Mouse (Mus musculus) midbrain, embryonic 16.5 days (tissue): ENCODE data around the gene Gimap1. TPM values are rescaled to one million over a fixed set of nuclear protein-coding genes. Genes with fewer than 3 reads are reported as not detected.

Source experiments
- ATAC-seq: fragments of 200-750 bp; cut with Nextera tagmentation; 2 replicates; pipeline ENCODE4 v1.8.0; 2017; ENCODE audit warnings: moderate TSS enrichment
- H3K27ac ChIP-seq: fragments of 300-500 bp; sonication (generic); 2 replicates; pipeline ENCODE4 v1.5.1; 2014; ENCODE audit warnings: mild to moderate bottlenecking, low read length, mixed read lengths
- H3K27me3 ChIP-seq: fragments of 300-500 bp; sonication (generic); 2 replicates; pipeline ENCODE4 v1.6.1; 2014; ENCODE audit warnings: low read depth, low read length, mixed read lengths; ENCODE audit not compliant: control insufficient read depth, insufficient read depth
- H3K36me3 ChIP-seq: fragments of 300-500 bp; sonication (generic); 2 replicates; pipeline ENCODE4 v1.6.1; 2014; ENCODE audit warnings: mild to moderate bottlenecking, low read length, moderate library complexity, mixed read lengths; ENCODE audit not compliant: control insufficient read depth, insufficient read depth
- H3K4me1 ChIP-seq: fragments of 300-500 bp; sonication (generic); 2 replicates; pipeline ENCODE4 v1.6.1; 2014; ENCODE audit warnings: mild to moderate bottlenecking, low read length, mixed read lengths; ENCODE audit not compliant: control insufficient read depth, insufficient read depth
- H3K4me2 ChIP-seq: fragments of 300-500 bp; sonication (generic); 2 replicates; pipeline ENCODE4 v1.6.1; 2014; ENCODE audit warnings: mild to moderate bottlenecking, low read length, mixed read lengths
- H3K4me3 ChIP-seq: fragments of 300-500 bp; sonication (generic); 2 replicates; pipeline ENCODE4 v1.5.1; 2014; ENCODE audit warnings: low read depth, mild to moderate bottlenecking, low read length, moderate library complexity, mixed read lengths
- H3K9ac ChIP-seq: fragments of 300-500 bp; sonication (generic); 2 replicates; pipeline ENCODE4 v1.6.1; 2014; ENCODE audit warnings: low read depth, low read length, mixed read lengths
- H3K9me3 ChIP-seq: fragments of 300-500 bp; sonication (generic); replicated peaks from 2 replicates; pipeline ENCODE4 v1.6.1; 2014; ENCODE audit warnings: mild to moderate bottlenecking, low read length, mixed read lengths; ENCODE audit not compliant: control insufficient read depth, poor library complexity, severe bottlenecking
- WGBS: fragments of 180-500 bp; shearing (Covaris S2); extraction: QIAGEN DNeasy Blood & Tissue Kit; methylation state at CpG from one replicate; pipeline ENCODE4 v1.1.7; 2014; 5-methylcytosine and 5-hydroxymethylcytosine counted together
- polyA plus RNA-seq: library from polyadenylated mRNA; unstranded; fragments of >200 nt; fragmentation: Nextera tagmentation; extraction: Ambion mirVana; gene quantifications from 2 replicates; pipeline ENCODE4 v1.2.1, GENCODE M21; 2015

Gene Gimap1
- polyA plus RNA-seq, 1 experiment from 2014 or later = 5.4 TPM

DNA sequence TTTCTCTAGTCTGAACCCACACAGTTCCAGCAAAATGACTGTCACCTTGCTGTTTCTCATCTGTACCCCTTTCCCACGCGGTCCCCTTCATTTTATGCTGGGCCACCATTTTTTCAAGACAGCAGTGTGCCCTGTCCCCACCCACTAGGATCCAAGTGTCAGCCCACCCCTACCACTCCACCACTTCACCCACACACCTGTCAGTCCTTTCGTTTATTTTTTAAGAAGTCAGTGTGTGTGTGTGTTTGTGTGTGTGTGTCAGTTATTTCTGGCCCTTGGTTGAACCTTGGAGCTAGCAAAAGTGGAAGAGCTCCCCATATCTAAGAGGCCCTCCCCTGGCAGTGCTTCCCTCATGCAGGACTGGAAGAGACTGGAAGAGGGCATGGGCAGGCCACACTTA, 30.1 kb downstream of the Gimap1 start:
- Histone ChIP-seq H3K9me3 (no peaks in the 10 kb centered on the region), H3K36me3 (no peaks in the 10 kb centered on the region), H3K4me1 (no peaks in the 10 kb centered on the region), H3K9ac (no peak overlapping the region), H3K27me3 (no peaks in the 10 kb centered on the region), H3K27ac (no peak overlapping the region), H3K4me2 (no peak overlapping the region), H3K4me3 (no peak overlapping the region)
- 90% methylated on average over 3 of the region's 3 CpGs for WGBS
- ATAC-seq = no peak

GRCm38 (mm10) chr6:48770696-48771095, 31.8 kb downstream of the Gimap1 start, which contains the start of gene Gimap3:
Gimap3 (minus strand) TSS chr6:48770851.
- no peaks in the 10 kb centered on the region for H3K27me3 ChIP-seq
- no peak within 1 kb of the TSS for H3K4me2 ChIP-seq
- WGBS = 99% methylated on average over 3 of the region's 3 CpGs
- H3K36me3 ChIP-seq = no peaks in the 10 kb centered on the region
- H3K4me3 ChIP-seq = no peak within 1 kb of the TSS
- H3K4me1 ChIP-seq = no peaks in the 10 kb centered on the region
- H3K27ac ChIP-seq = no peak within 1 kb of the TSS
- H3K9ac ChIP-seq = no peak within 1 kb of the TSS
- H3K9me3 ChIP-seq = no peaks in the 10 kb centered on the region
- no peak for ATAC-seq

DNA sequence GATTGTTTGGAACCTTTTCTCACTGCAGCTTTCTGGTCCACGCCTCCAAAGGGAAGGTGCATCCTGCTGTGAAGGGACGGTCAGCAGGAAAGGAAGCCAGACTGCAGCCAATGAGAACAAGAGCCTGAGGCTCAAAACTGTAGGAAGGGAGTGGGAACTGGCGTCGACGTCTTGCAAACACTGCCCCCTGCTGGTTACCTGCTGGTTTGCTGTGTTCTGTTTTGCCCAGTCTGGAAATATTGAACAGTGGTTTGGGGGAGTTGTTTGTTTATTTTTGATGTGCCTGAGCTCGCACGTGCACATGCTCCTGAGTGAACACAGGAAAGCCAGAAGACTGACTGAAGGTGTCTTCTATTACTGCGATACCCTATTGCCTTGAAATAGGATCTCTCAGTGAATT, 33.2 kb downstream of the Gimap1 start:
- WGBS = 13% methylated on average over 8 of the region's 8 CpGs
- no peaks in the 10 kb centered on the region for H3K9me3 ChIP-seq

DNA sequence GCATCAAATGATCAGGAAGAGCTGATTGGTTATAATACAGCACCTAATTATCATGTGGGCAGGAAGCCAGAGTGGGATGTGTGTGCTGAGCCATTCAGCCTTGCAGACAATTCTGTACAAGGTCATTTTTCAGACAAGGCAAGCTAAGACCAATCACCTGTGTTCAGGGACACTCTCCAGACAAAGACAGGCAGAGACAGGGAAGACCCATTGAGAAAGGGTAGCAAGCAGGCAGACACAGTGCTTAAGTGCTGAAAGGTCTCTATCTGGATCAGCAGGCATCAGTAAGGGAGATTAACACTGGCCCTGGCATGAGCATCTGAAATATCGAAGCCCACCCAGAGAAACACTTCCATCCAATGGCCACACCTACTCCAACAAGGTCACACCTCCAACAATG, 45.6 kb downstream of the Gimap1 start:
- Histone ChIP-seq H3K36me3 (no peaks in the 10 kb centered on the region), H3K4me1 (no peaks in the 10 kb centered on the region), H3K27me3 (no peaks in the 10 kb centered on the region), H3K27ac (no peak overlapping the region), H3K9ac (no peak overlapping the region), H3K4me3 (no peak overlapping the region), H3K9me3 (no peaks in the 10 kb centered on the region), H3K4me2 (no peak overlapping the region)
- WGBS = 93% methylated on average over 1 of the region's 1 CpGs
- ATAC-seq = no peak

More for the DNA sequence above, 33.2 kb downstream of the Gimap1 start:
- Histone ChIP-seq H3K27me3 (no peaks in the 10 kb centered on the region), H3K4me2 (no peak overlapping the region), H3K9ac (no peak overlapping the region), H3K27ac (no peak overlapping the region), H3K36me3 (no peaks in the 10 kb centered on the region), H3K4me1 (no peaks in the 10 kb centered on the region), H3K4me3 (no peak overlapping the region)
- ATAC-seq = peak; percentile 64

DNA sequence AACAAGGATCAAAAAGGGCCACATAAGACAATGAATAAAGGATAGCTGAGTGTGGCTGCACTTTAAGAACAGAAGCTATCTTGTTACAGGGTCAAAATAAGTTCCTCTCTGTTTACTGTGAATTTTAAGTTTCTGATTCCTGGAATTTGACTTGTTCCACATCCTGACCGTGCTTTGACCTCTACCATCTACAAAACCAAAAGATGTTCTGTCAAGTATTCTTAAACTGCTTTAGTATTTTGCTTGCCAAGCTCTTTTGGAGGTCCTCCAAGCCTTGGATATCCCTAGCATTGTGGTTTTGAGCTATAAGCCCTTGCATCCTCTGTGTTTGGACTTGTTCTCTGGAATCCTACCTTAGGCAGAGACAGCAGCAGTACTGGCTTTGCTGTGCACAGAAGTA, 46.3 kb downstream of the Gimap1 start:
- Histone ChIP-seq H3K4me2 (no peak overlapping the region), H3K36me3 (no peaks in the 10 kb centered on the region), H3K9ac (no peak overlapping the region), H3K4me3 (no peak overlapping the region), H3K27ac (no peak overlapping the region), H3K27me3 (no peaks in the 10 kb centered on the region), H3K4me1 (no peaks in the 10 kb centered on the region), H3K9me3 (no peaks in the 10 kb centered on the region)
- 64% methylated on average over 1 of the region's 1 CpGs for WGBS
- no peak for ATAC-seq

GRCm38 (mm10) chr6:48785601-48786000, 46.7 kb downstream of the Gimap1 start:
- no peaks in the 10 kb centered on the region for H3K36me3 ChIP-seq
- no peak overlapping the region for H3K4me3 ChIP-seq
- no peaks in the 10 kb centered on the region for H3K9me3 ChIP-seq
- no peak overlapping the region for H3K27ac ChIP-seq
- no peak overlapping the region for H3K9ac ChIP-seq
- H3K4me1 ChIP-seq = no peaks in the 10 kb centered on the region
- no peaks in the 10 kb centered on the region for H3K27me3 ChIP-seq
- 82% methylated on average over 2 of the region's 2 CpGs for WGBS
- no peak overlapping the region for H3K4me2 ChIP-seq
- ATAC-seq = no peak

DNA sequence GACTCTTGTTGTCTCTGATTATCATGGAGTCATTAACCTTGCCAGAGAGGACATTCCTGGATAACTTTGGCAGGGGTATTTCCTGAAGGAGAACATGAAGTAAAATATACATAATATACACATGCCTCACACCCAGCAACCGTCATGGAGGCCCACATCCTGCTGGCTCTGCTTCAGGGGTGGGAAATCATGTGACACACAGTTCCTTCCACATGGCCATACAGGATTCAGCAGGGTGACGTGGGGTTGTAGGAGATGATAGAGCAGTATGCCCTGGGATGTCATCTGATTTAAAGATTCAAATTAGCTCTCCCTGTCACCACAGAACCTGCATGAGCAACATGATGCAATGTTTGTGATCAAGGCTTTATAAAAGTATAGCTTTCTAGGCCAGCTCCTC, 49.0 kb downstream of the Gimap1 start:
- Histone ChIP-seq H3K4me3 (no peak overlapping the region), H3K9ac (no peak overlapping the region), H3K27ac (no peak overlapping the region), H3K27me3 (no peaks in the 10 kb centered on the region), H3K4me1 (no peaks in the 10 kb centered on the region), H3K4me2 (no peak overlapping the region), H3K9me3 (no peaks in the 10 kb centered on the region), H3K36me3 (no peaks in the 10 kb centered on the region)
- WGBS = 93% methylated on average over 2 of the region's 2 CpGs
- ATAC-seq = no peak

Other genes with a start within 250 kb of the Gimap1 start
- 302 and 362 TPM in 2 replicates for gene Atp6v0e2, start 201.4 kb upstream of the Gimap1 start, polyA plus RNA-seq
- 27.5 and 27.9 TPM in 2 replicates for gene Lrrc61, start 184.3 kb upstream of the Gimap1 start, polyA plus RNA-seq
- gene Rarres2, start 166.3 kb upstream of the Gimap1 start, polyA plus RNA-seq = 5.3 and 5.7 TPM in 2 replicates
- not detected in 2 replicates for gene Gm45021, start 149.4 kb upstream of the Gimap1 start, polyA plus RNA-seq
- 48.2 and 48.8 TPM in 2 replicates for gene Repin1, start 145.2 kb upstream of the Gimap1 start, polyA plus RNA-seq
- gene Gm44965, start 145.1 kb upstream of the Gimap1 start, polyA plus RNA-seq = not detected in 2 replicates
- gene Zfp775, start 137.0 kb upstream of the Gimap1 start, polyA plus RNA-seq = 14.1 and 16.7 TPM in 2 replicates
- gene AI854703, start 112.3 kb upstream of the Gimap1 start, polyA plus RNA-seq = 24.9 and 27.4 TPM in 2 replicates
- gene Gimap8, start 91.8 kb upstream of the Gimap1 start, polyA plus RNA-seq = 0.37 and 0.48 TPM in 2 replicates
- gene Gimap9, start 62.9 kb upstream of the Gimap1 start, polyA plus RNA-seq = 1.6 and 3.1 TPM in 2 replicates
- gene Gimap4, start 54.5 kb upstream of the Gimap1 start, polyA plus RNA-seq = 0.88 and 1.0 TPM in 2 replicates
- gene Gimap6, start 30.8 kb upstream of the Gimap1 start, polyA plus RNA-seq = 6.2 and 7.2 TPM in 2 replicates
- 0.62 and 1.2 TPM in 2 replicates for gene Gm28053, start 20.4 kb upstream of the Gimap1 start, polyA plus RNA-seq
- gene Gimap7, start 20.4 kb upstream of the Gimap1 start, polyA plus RNA-seq = not detected in 2 replicates
- gene Gimap5, start 7.1 kb downstream of the Gimap1 start, polyA plus RNA-seq = 1.3 and 1.5 TPM in 2 replicates
- not detected in 2 replicates for gene Gimap3, start 31.8 kb downstream of the Gimap1 start, polyA plus RNA-seq
- gene Tmem176a, start 101.9 kb downstream of the Gimap1 start, polyA plus RNA-seq = 17.9 and 19.7 TPM in 2 replicates
- 113 and 127 TPM in 2 replicates for gene Tmem176b, start 102.4 kb downstream of the Gimap1 start, polyA plus RNA-seq
- gene Aoc1, start 133.8 kb downstream of the Gimap1 start, polyA plus RNA-seq = 0.07 TPM in 1 of 2 replicates, not detected in the other
- not detected in 2 replicates for gene 1600015I10Rik, start 190.8 kb downstream of the Gimap1 start, polyA plus RNA-seq
- gene Doxl2, start 235.9 kb downstream of the Gimap1 start, polyA plus RNA-seq = not detected in 2 replicates
- gene Svs1, start 247.8 kb downstream of the Gimap1 start, polyA plus RNA-seq = not detected in 2 replicates